Mouse (Mus musculus): Measurements from ENCODE around the gene Cavin2.

DNA sequence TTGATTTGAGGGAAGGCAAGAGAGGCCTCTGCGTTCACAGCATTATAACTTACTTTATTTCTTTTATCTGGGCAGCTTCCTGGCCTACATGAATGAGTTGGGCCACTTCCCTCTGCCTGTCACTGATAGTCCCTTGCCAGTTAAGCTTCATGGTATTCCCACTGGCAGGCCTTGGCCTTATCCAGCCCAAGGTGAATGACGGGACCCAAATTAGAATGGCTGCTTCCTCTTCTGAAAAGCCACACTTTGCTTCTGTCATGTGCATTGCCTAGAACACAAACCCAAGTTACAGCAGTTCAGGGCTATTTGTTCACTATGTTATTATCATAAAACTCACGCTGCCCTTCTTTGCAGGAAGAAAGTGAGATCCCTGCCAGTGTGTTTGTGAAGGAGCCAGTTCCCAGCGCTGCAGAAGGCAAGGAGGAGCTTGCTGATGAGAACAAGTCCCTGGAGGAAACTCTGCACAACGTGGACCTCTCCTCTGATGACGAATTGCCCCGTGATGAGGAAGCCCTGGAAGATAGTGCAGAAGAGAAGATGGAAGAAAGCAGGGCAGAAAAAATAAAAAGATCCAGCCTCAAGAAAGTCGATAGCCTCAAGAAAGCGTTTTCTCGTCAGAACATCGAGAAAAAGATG lies 11.5 kb downstream of the Cavin2 start:
- TF ChIP-seq CTCF (conservative IDR thresholded peaks at IDR 0.05; ENCODE audit: low read length): no peak
- TF ChIP-seq NANOG (IDR thresholded peaks at IDR 0.05; ENCODE audit: borderline replicate concordance, low read length): no peak
